18 mouse cellular contexts compared by ENCODE assay signal in genomic region chr10:123456800-123457199, GRCm38 (mm10).
A peak's percentile ranks its signal among the peaks of the same experiment; 100 is the strongest.
DNase-seq lines count a peak whose midpoint lies in the region; ATAC-seq and TF ChIP-seq lines count a peak whose summit lies in the region.
"Had no signal": no experiment of that assay in that cellular context is flagged by ENCODE, and none has a peak within 500 bp of the region (broad histone marks: within the 10 kb centered on the region; RNA-seq: fewer than 3 reads in every experiment).

No protein-coding gene starts in this region.

- H3K4me1 ChIP-seq in forebrain, postnatal 0 days (ENCODE audit: insufficient read depth): no peaks in the 10 kb centered on the region
- H3K4me1 ChIP-seq in forebrain, embryonic 11.5 days (replicated peaks; ENCODE audit: control insufficient read depth, insufficient read depth, low read length): no peaks in the 10 kb centered on the region
- H3K4me1 ChIP-seq in limb, embryonic 10.5 days: no peaks in the 10 kb centered on the region
- H3K4me1 ChIP-seq: midbrain, embryonic 10.5 days; neural tube, embryonic 12.5 days had no signal

- WGBS in forebrain, postnatal 0 days: 92% methylated on average over 1 of the region's 1 CpGs
- WGBS in forebrain, embryonic 11.5 days: 88% methylated on average over 1 of the region's 1 CpGs
- WGBS in limb, embryonic 10.5 days: 85% methylated on average over 1 of the region's 1 CpGs

- no peak overlapping the region for H3K27ac ChIP-seq in forebrain, postnatal 0 days (ENCODE audit: low read depth, low read length)
- no peak overlapping the region for H3K27ac ChIP-seq in forebrain, embryonic 11.5 days (ENCODE audit: low read depth, low read length)
- no peak overlapping the region for H3K27ac ChIP-seq in layer of hippocampus, adult 2 months
- no peak overlapping the region for H3K27ac ChIP-seq in limb, embryonic 10.5 days
- H3K27ac ChIP-seq: midbrain, embryonic 10.5 days; neural tube, embryonic 12.5 days had no signal

- no peak overlapping the region for H3K9ac ChIP-seq in forebrain, postnatal 0 days
- no peak overlapping the region for H3K9ac ChIP-seq in forebrain, embryonic 11.5 days (ENCODE audit: low read length)
- H3K9ac ChIP-seq: neural tube, embryonic 12.5 days had no signal

- peak; percentile 47 for DNase-seq in forebrain, postnatal 0 days
- DNase-seq in forebrain, embryonic 11.5 days (ENCODE audit: low spot score): no peak
- no peak for DNase-seq in layer of hippocampus, adult 2 months (ENCODE audit: low spot score in 2 of 2)
- DNase-seq in layer of hippocampus, postnatal 10 days (ENCODE audit: low spot score in 2 of 2): no peak
- DNase-seq in ES-CJ7 (ENCODE audit: low read depth, low spot score): peak; percentile 16
- peak; percentile 45 for DNase-seq in embryo, embryonic 10.5 days (ENCODE audit: low spot score)
- DNase-seq in limb, embryonic 10.5 days (ENCODE audit: low spot score): no peak
- DNase-seq in layer of hippocampus, adult 11-12 months (ENCODE audit: low spot score): no peak
- DNase-seq: adrenal gland, adult 2 months; B cell, adult 2 months; cerebellum, postnatal 36 days; heart, adult 11 months; heart, postnatal 36 days; kidney, adult 18-20 months; layer of hippocampus, adult 9-11 months; lung, adult 2 months had no signal

- H3K4me2 ChIP-seq in forebrain, postnatal 0 days (ENCODE audit: low read depth): no peak overlapping the region
- H3K4me2 ChIP-seq in forebrain, embryonic 11.5 days (ENCODE audit: low read depth, low read length, severe bottlenecking): no peak overlapping the region
- H3K4me2 ChIP-seq: neural tube, embryonic 12.5 days had no signal

- H3K36me3 ChIP-seq in forebrain, postnatal 0 days (ENCODE audit: insufficient read depth): no peaks in the 10 kb centered on the region
- H3K36me3 ChIP-seq in forebrain, embryonic 11.5 days (ENCODE audit: control insufficient read depth, insufficient read depth, low read length): no peaks in the 10 kb centered on the region
- H3K36me3 ChIP-seq in limb, embryonic 10.5 days: no peaks in the 10 kb centered on the region
- H3K36me3 ChIP-seq: midbrain, embryonic 10.5 days; neural tube, embryonic 12.5 days had no signal

- TF ChIP-seq CTCF in forebrain, postnatal 0 days (IDR thresholded peaks at IDR 0.05; ENCODE audit: low read depth): peak; percentile 69
- peak; percentile 74 for TF ChIP-seq CTCF in layer of hippocampus, adult 2 months (conservative IDR thresholded peaks at IDR 0.05)

- ATAC-seq in forebrain, postnatal 0 days: no peak
- ATAC-seq in forebrain, embryonic 11.5 days (replicated peaks; ENCODE audit: low FRiP score): no peak

- no peak overlapping the region for H3K4me3 ChIP-seq in forebrain, postnatal 0 days (ENCODE audit: low read depth, low read length)
- H3K4me3 ChIP-seq in forebrain, embryonic 11.5 days (ENCODE audit: low read depth, low read length): no peak overlapping the region
- no peak overlapping the region for H3K4me3 ChIP-seq in layer of hippocampus, adult 2 months
- no peak overlapping the region for H3K4me3 ChIP-seq in limb, embryonic 10.5 days
- H3K4me3 ChIP-seq: midbrain, embryonic 10.5 days; neural tube, embryonic 12.5 days had no signal

- no peaks in the 10 kb centered on the region for H3K27me3 ChIP-seq in forebrain, postnatal 0 days (ENCODE audit: insufficient read depth, low read length)
- H3K27me3 ChIP-seq in forebrain, embryonic 11.5 days (ENCODE audit: control insufficient read depth, insufficient read depth, low read length): no peaks in the 10 kb centered on the region
- no peaks in the 10 kb centered on the region for H3K27me3 ChIP-seq in limb, embryonic 10.5 days (ENCODE audit: low read depth, poor library complexity, severe bottlenecking)
- H3K27me3 ChIP-seq: neural tube, embryonic 12.5 days had no signal

- no peaks in the 10 kb centered on the region for H3K9me3 ChIP-seq in forebrain, postnatal 0 days (ENCODE audit: low read length)
- H3K9me3 ChIP-seq in forebrain, embryonic 11.5 days (ENCODE audit: control insufficient read depth, low read length): no peaks in the 10 kb centered on the region
- H3K9me3 ChIP-seq in limb, embryonic 10.5 days (replicated peaks): no peaks in the 10 kb centered on the region
- H3K9me3 ChIP-seq: midbrain, embryonic 10.5 days; neural tube, embryonic 12.5 days had no signal

Comparison
In these comparisons a context has a peak if more than half of its experiments do, and no peak if none do; other contexts are left out.
1. DNase-seq: peak in forebrain, postnatal 0 days (single experiment), ES-CJ7 (single experiment) and embryo, embryonic 10.5 days (single experiment); none in forebrain, embryonic 11.5 days (single experiment), layer of hippocampus, adult 2 months (0 of 2), layer of hippocampus, postnatal 10 days (0 of 2), limb, embryonic 10.5 days (single experiment) and layer of hippocampus, adult 11-12 months (single experiment).